Mouse (Mus musculus) small intestine, adult 2 months (tissue): ENCODE results near the gene Atg10. TPM values are rescaled to one million over a fixed set of nuclear protein-coding genes. Genes with fewer than 3 reads are reported as not detected.

Experiments
- H3K27ac ChIP-seq: fragments of 200-500 bp; 2 replicates; pipeline ENCODE4 v1.5.1; 2012; ENCODE audit warnings: low read depth, low read length, control low read depth, inconsistent platforms; ENCODE audit not compliant: insufficient read depth
- H3K27me3 ChIP-seq: fragments of 200-500 bp; 2 replicates; pipeline ENCODE4 v1.6.1; 2012; ENCODE audit warnings: mild to moderate bottlenecking, moderate library complexity, low read length, inconsistent platforms; ENCODE audit not compliant: control insufficient read depth, insufficient read depth
- H3K36me3 ChIP-seq: fragments of 200-500 bp; 2 replicates; pipeline ENCODE4 v1.6.1; 2012; ENCODE audit warnings: mild to moderate bottlenecking, low read length, control low read depth, inconsistent platforms; ENCODE audit not compliant: control insufficient read depth, insufficient read depth
- H3K4me1 ChIP-seq: fragments of 200-500 bp; 2 replicates; pipeline ENCODE4 v1.6.1; 2012; ENCODE audit warnings: low read length, inconsistent platforms, mixed read lengths; ENCODE audit not compliant: control insufficient read depth, insufficient read depth, insufficient read length
- H3K4me3 ChIP-seq: fragments of 200-500 bp; 2 replicates; pipeline ENCODE4 v1.5.1; 2012; ENCODE audit warnings: low read depth, mild to moderate bottlenecking, control low read depth, inconsistent platforms, low read length, moderate library complexity
- CTCF ChIP-seq: fragments of 200-500 bp; IDR thresholded peaks from 2 replicates; pipeline ENCODE4 v1.5.1; 2012; ENCODE audit warnings: low read depth, mild to moderate bottlenecking, control low read depth, inconsistent platforms, low read length, moderate library complexity, mixed read lengths; ENCODE audit not compliant: insufficient replicate concordance, insufficient read length; ENCODE audit errors: extremely low read depth
- POLR2A ChIP-seq: fragments of 200-500 bp; IDR thresholded peaks from 2 replicates; pipeline ENCODE4 v1.6.1; 2012; ENCODE audit warnings: low read depth, mild to moderate bottlenecking, control low read depth, inconsistent platforms, low read length, moderate library complexity
- WGBS: fragments of 180-500 bp; shearing (Covaris S2); methylation state at CpG from one replicate; pipeline ENCODE4 v1.1.7; 2018; 5-methylcytosine and 5-hydroxymethylcytosine counted together
- polyA plus RNA-seq: library from polyadenylated mRNA; depleted of rRNA; stranded (reverse); fragments of >200 nt; gene quantifications from 2 replicates; pipeline ENCODE4 v1.2.3, GENCODE M21; 2012; rRNA removed

Atg10 gene
- polyA plus RNA-seq, 1 experiment = 0.16 TPM

- H3K4me1 ChIP-seq = peaks cover 3% of the 10 kb centered on the region; the same call in 1 of the 2 replicates
- peak overlapping the region; percentile 37 for H3K4me3 ChIP-seq
- TF ChIP-seq CTCF (peak; percentile 67; the same call in 1 of the 2 replicates), POLR2A (no peak)
- no peak overlapping the region for H3K27ac ChIP-seq
- WGBS = 1% methylated on average over 18 of the region's 18 CpGs
- H3K36me3 ChIP-seq = no peaks in the 10 kb centered on the region
- H3K27me3 ChIP-seq = no peaks in the 10 kb centered on the region
Observed at GRCm38 (mm10) chr13:90886568-90886983, 337.2 kb downstream of the Atg10 start.

DNA sequence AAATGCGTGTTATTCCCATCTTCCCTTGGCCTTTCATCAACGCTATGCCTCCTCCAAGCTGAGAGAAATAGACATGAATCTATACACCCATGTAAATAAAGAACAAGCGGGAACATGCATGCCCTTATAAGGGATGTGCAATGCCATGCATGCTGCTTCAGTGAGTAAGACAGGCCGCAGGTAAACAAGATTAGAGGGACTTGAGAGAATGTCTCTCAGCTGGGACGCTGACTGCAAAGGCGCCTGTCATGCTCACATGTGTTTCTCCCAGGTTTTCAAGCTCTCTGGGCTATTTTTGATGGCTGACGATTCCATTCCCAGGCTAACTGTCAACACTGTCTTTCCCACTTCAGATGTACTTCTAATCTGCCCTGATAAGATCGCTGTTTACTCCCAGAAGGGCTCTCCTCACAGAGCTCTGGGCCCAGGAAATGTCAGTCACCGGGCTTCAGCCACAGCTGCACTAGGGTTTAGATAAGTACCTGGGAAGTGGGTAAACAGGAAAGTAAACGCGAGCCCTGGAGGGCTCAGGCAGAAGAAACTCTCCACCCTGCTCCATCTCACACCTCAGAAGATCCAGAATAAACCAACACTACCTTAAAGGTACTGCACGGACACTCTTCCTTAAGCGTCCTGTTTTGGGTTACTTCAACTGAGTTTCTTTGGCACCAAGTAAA is 337.8 kb downstream of the Atg10 start:
- no peaks in the 10 kb centered on the region for H3K27me3 ChIP-seq
- no peak overlapping the region for H3K27ac ChIP-seq
- H3K4me3 ChIP-seq = peak overlapping the region; percentile 37
- TF ChIP-seq CTCF = no peak
- TF ChIP-seq POLR2A = no peak
- 37% methylated on average over 13 of the region's 13 CpGs for WGBS
- H3K36me3 ChIP-seq = no peaks in the 10 kb centered on the region
- H3K4me1 ChIP-seq = peaks cover 3% of the 10 kb centered on the region; the same call in 1 of the 2 replicates

Other genes with a start within 250 kb of the Atg10 start
- 3.4 and 4.2 TPM in 2 replicates for gene Ssbp2, start 236.3 kb upstream of the Atg10 start, polyA plus RNA-seq